Mouse (Mus musculus): Measurements from ENCODE around the gene Nlrc5. TPM values are rescaled to one million over a fixed set of nuclear protein-coding genes. Genes with fewer than 3 reads are reported as not detected.
A peak's percentile ranks its signal among the peaks of the same experiment; 100 is the strongest.
"Not testable (repeated sequence)": the region's sequence is repeated elsewhere in the genome, so short reads cannot be mapped to it uniquely, and the experiment has no call there.

Nlrc5 gene
- polyA plus RNA-seq, 1 experiment from 2014 or later = 33.5 TPM

- 94% methylated on average over 3 of the region's 3 CpGs for WGBS (ENCODE audit: missing documents)
- Histone ChIP-seq H3K79me2 (ENCODE audit: inconsistent target) (no peaks in the 10 kb centered on the region), H3K36me3 (ENCODE audit: inconsistent target) (peaks cover 12% of the 10 kb centered on the region; the same call in 1 of the 2 replicates)
Measured at GRCm38 (mm10) chr8:94399361-94399953, 34.7 kb upstream of the Nlrc5 start.

GRCm38 (mm10) chr8:94399957-94400356, 34.2 kb upstream of the Nlrc5 start:
- H3K79me2 ChIP-seq (ENCODE audit: inconsistent target); H3K36me3 ChIP-seq (ENCODE audit: inconsistent target); H3K4me3 ChIP-seq (ENCODE audit: inconsistent target); H3K27ac ChIP-seq: not testable (repeated sequence)
- WGBS (ENCODE audit: missing documents) = 82% methylated on average over 2 of the region's 2 CpGs

More at GRCm38 (mm10) chr8:94399361-94399953, 34.7 kb upstream of the Nlrc5 start:
- Histone ChIP-seq H3K4me3 (ENCODE audit: inconsistent target) (no peak overlapping the region), H3K27ac (no peak overlapping the region)

GRCm38 (mm10) chr8:94408443-94409080, 25.6 kb upstream of the Nlrc5 start:
- Histone ChIP-seq H3K4me3 (ENCODE audit: inconsistent target) (no peak overlapping the region), H3K79me2 (ENCODE audit: inconsistent target) (no peaks in the 10 kb centered on the region), H3K27ac (no peak overlapping the region), H3K36me3 (ENCODE audit: inconsistent target) (no peaks in the 10 kb centered on the region)
- 63% methylated on average over 8 of the region's 8 CpGs for WGBS (ENCODE audit: missing documents)

- no peak overlapping the region for H3K4me3 ChIP-seq (ENCODE audit: inconsistent target)
- H3K36me3 ChIP-seq (ENCODE audit: inconsistent target) = no peaks in the 10 kb centered on the region
- no peaks in the 10 kb centered on the region for H3K79me2 ChIP-seq (ENCODE audit: inconsistent target)
- no peak overlapping the region for H3K27ac ChIP-seq
- 77% methylated on average over 7 of the region's 7 CpGs for WGBS (ENCODE audit: missing documents)
Measured at GRCm38 (mm10) chr8:94409523-94409922, 24.6 kb upstream of the Nlrc5 start.

GRCm38 (mm10) chr8:94412518-94412917, 21.6 kb upstream of the Nlrc5 start:
- H3K79me2 ChIP-seq (ENCODE audit: inconsistent target) = no peaks in the 10 kb centered on the region
- 50% methylated on average over 6 of the region's 6 CpGs for WGBS (ENCODE audit: missing documents)
- no peak overlapping the region for H3K27ac ChIP-seq
- no peak overlapping the region for H3K4me3 ChIP-seq (ENCODE audit: inconsistent target)
- no peaks in the 10 kb centered on the region for H3K36me3 ChIP-seq (ENCODE audit: inconsistent target)

- 58% methylated on average over 5 of the region's 6 CpGs for WGBS (ENCODE audit: missing documents)
- Histone ChIP-seq H3K4me3 (ENCODE audit: inconsistent target) (no peak overlapping the region), H3K36me3 (ENCODE audit: inconsistent target) (no peaks in the 10 kb centered on the region), H3K79me2 (ENCODE audit: inconsistent target) (no peaks in the 10 kb centered on the region), H3K27ac (no peak overlapping the region)
Measured at GRCm38 (mm10) chr8:94413509-94413908, 20.6 kb upstream of the Nlrc5 start.

- Histone ChIP-seq H3K79me2 (ENCODE audit: inconsistent target) (no peaks in the 10 kb centered on the region), H3K4me3 (ENCODE audit: inconsistent target) (no peak overlapping the region), H3K36me3 (ENCODE audit: inconsistent target) (no peaks in the 10 kb centered on the region), H3K27ac (no peak overlapping the region)
- 36% methylated on average over 2 of the region's 2 CpGs for WGBS (ENCODE audit: missing documents)
Measured at GRCm38 (mm10) chr8:94415218-94415617, 18.9 kb upstream of the Nlrc5 start.

GRCm38 (mm10) chr8:94418017-94418416, 16.1 kb upstream of the Nlrc5 start:
- H3K4me3 ChIP-seq (ENCODE audit: inconsistent target) = no peak overlapping the region
- H3K36me3 ChIP-seq (ENCODE audit: inconsistent target) = no peaks in the 10 kb centered on the region
- whole genome bisulfite sequencing (ENCODE audit: missing documents) = 28% methylated on average over 9 of the region's 9 CpGs
- no peaks in the 10 kb centered on the region for H3K79me2 ChIP-seq (ENCODE audit: inconsistent target)
- H3K27ac ChIP-seq = no peak overlapping the region

GRCm38 (mm10) chr8:94422270-94422669, 11.9 kb upstream of the Nlrc5 start:
- H3K79me2 ChIP-seq (ENCODE audit: inconsistent target) = no peaks in the 10 kb centered on the region
- no peak overlapping the region for H3K27ac ChIP-seq
- WGBS (ENCODE audit: missing documents) = 96% methylated on average over 4 of the region's 4 CpGs
- H3K4me3 ChIP-seq (ENCODE audit: inconsistent target) = no peak overlapping the region
- H3K36me3 ChIP-seq (ENCODE audit: inconsistent target) = no peaks in the 10 kb centered on the region

- no peak overlapping the region for H3K27ac ChIP-seq
- peaks cover 2% of the 10 kb centered on the region; the same call in 1 of the 2 replicates for H3K79me2 ChIP-seq (ENCODE audit: inconsistent target)
- no peaks in the 10 kb centered on the region; the same call in 1 of the 2 replicates for H3K36me3 ChIP-seq (ENCODE audit: inconsistent target)
- 59% methylated on average over 10 of the region's 10 CpGs for WGBS (ENCODE audit: missing documents)
- H3K4me3 ChIP-seq (ENCODE audit: inconsistent target) = no peak overlapping the region
Measured at GRCm38 (mm10) chr8:94427953-94428352, 6.2 kb upstream of the Nlrc5 start.

- 69% methylated on average over 4 of the region's 4 CpGs for WGBS (ENCODE audit: missing documents)
- H3K36me3 ChIP-seq (ENCODE audit: inconsistent target) = no peaks in the 10 kb centered on the region; the same call in 1 of the 2 replicates
- H3K79me2 ChIP-seq (ENCODE audit: inconsistent target) = peaks cover 6% of the 10 kb centered on the region; the same call in 1 of the 2 replicates
- H3K4me3 ChIP-seq (ENCODE audit: inconsistent target) = no peak overlapping the region
- H3K27ac ChIP-seq = no peak overlapping the region
Measured at GRCm38 (mm10) chr8:94428420-94428819, 5.7 kb upstream of the Nlrc5 start.

GRCm38 (mm10) chr8:94429376-94429775, 4.8 kb upstream of the Nlrc5 start:
- Histone ChIP-seq H3K4me3 (ENCODE audit: inconsistent target) (no peak overlapping the region), H3K27ac (no peak overlapping the region), H3K79me2 (ENCODE audit: inconsistent target) (peaks cover 14% of the 10 kb centered on the region; the same call in 1 of the 2 replicates), H3K36me3 (ENCODE audit: inconsistent target) (no peaks in the 10 kb centered on the region; the same call in 1 of the 2 replicates)
- 79% methylated on average over 7 of the region's 7 CpGs for WGBS (ENCODE audit: missing documents)

GRCm38 (mm10) chr8:94432212-94432611, 1.9 kb upstream of the Nlrc5 start:
- H3K79me2 ChIP-seq (ENCODE audit: inconsistent target) = peaks cover 42% of the 10 kb centered on the region
- no peak overlapping the region for H3K27ac ChIP-seq
- no peak overlapping the region for H3K4me3 ChIP-seq (ENCODE audit: inconsistent target)
- no peaks in the 10 kb centered on the region; the same call in 1 of the 2 replicates for H3K36me3 ChIP-seq (ENCODE audit: inconsistent target)
- WGBS (ENCODE audit: missing documents) = 88% methylated on average over 3 of the region's 3 CpGs

GRCm38 (mm10) chr8:94434958-94435357, 802 bp downstream of the Nlrc5 start:
- Histone ChIP-seq H3K4me3 (ENCODE audit: inconsistent target) (peak overlapping the region; percentile 78), H3K79me2 (ENCODE audit: inconsistent target) (peaks cover 70% of the 10 kb centered on the region), H3K27ac (peak overlapping the region; percentile 66), H3K36me3 (ENCODE audit: inconsistent target) (no peaks in the 10 kb centered on the region; the same call in 1 of the 2 replicates)
- WGBS (ENCODE audit: missing documents) = 55% methylated on average over 3 of the region's 3 CpGs

GRCm38 (mm10) chr8:94435397-94436111, 1.4 kb downstream of the Nlrc5 start:
- WGBS (ENCODE audit: missing documents) = 91% methylated on average over 15 of the region's 15 CpGs
- no peak overlapping the region for H3K27ac ChIP-seq
- no peaks in the 10 kb centered on the region; the same call in 1 of the 2 replicates for H3K36me3 ChIP-seq (ENCODE audit: inconsistent target)
- H3K4me3 ChIP-seq (ENCODE audit: inconsistent target) = peak overlapping the region; percentile 78; the same call in 1 of the 2 replicates
- peaks cover 76% of the 10 kb centered on the region for H3K79me2 ChIP-seq (ENCODE audit: inconsistent target)
